Mouse (Mus musculus) layer of hippocampus, postnatal 10 days (tissue): ENCODE data around the gene Gtf3a. TPM values are rescaled to one million over a fixed set of nuclear protein-coding genes. Genes with fewer than 3 reads are reported as not detected.
A peak's percentile ranks its signal among the peaks of the same experiment; 100 is the strongest.
"Not testable (repeated sequence)": the region's sequence is repeated elsewhere in the genome, so short reads cannot be mapped to it uniquely, and the experiment has no call there.

Experiments
- DNase-seq, 2 experiments: peaks; one replicate each; pipeline ENCODE4 v3.0.0; 2021; ENCODE audit warnings: low spot score in 2 of 2
- long read RNA-seq: library from polyadenylated mRNA; stranded (forward); transcript quantifications from one replicate; pipeline ENCODE4 v2.0.0, GENCODE M21; 2023
- total RNA-seq, 2 experiments: library from RNA; stranded (reverse); gene quantifications; 2 replicates each; pipeline ENCODE4 v1.2.3; 2021

The Gtf3a gene
- total RNA-seq = 10 to 100 TPM; 29.0 to 33.9 TPM
- long read RNA-seq, transcript Gtf3a-204 (9 exons, 1,298 nt) = major isoform, 51 of 65 reads
- long read RNA-seq, partial matches to known transcripts = 7 of 65 reads
- long read RNA-seq, other reads (novel, unspliced or antisense) = 5 of 65 reads

GRCm38 (mm10) chr5:146948508-146949088 is at the start of gene Gtf3a:
Gene Gtf3a, plus strand, starts transcription at chr5:146948657.
- peak; percentile 69 to 81 for DNase-seq

- DNase-seq = no peak
Measured at GRCm38 (mm10) chr5:146900331-146900730, 48.1 kb upstream of the Gtf3a start.

- no peak for DNase-seq
Measured at GRCm38 (mm10) chr5:146901501-146901900, 47.0 kb upstream of the Gtf3a start.

GRCm38 (mm10) chr5:146904404-146904803 is 44.1 kb upstream of the Gtf3a start:
- peak; percentile 82 to 86 for DNase-seq

GRCm38 (mm10) chr5:146905486-146906172 is 42.8 kb upstream of the Gtf3a start:
- peak; percentile 86 for DNase-seq

GRCm38 (mm10) chr5:146907533-146907932 is 40.9 kb upstream of the Gtf3a start:
- DNase-seq = no peak

GRCm38 (mm10) chr5:146908629-146909028 is 39.8 kb upstream of the Gtf3a start:
- DNase-seq = no peak

GRCm38 (mm10) chr5:146912206-146912605 is 36.3 kb upstream of the Gtf3a start:
- no peak for DNase-seq

GRCm38 (mm10) chr5:146913355-146913754 is 35.1 kb upstream of the Gtf3a start:
- no peak for DNase-seq

GRCm38 (mm10) chr5:146914088-146914766 is 34.2 kb upstream of the Gtf3a start:
- peak; percentile 78 to 85 for DNase-seq

- DNase-seq = no peak
Measured at GRCm38 (mm10) chr5:146916273-146916672, 32.2 kb upstream of the Gtf3a start.

GRCm38 (mm10) chr5:146916806-146917205 is 31.7 kb upstream of the Gtf3a start:
- DNase-seq = no peak

GRCm38 (mm10) chr5:146917357-146917756 is 31.1 kb upstream of the Gtf3a start:
- DNase-seq = not testable (repeated sequence)

- no peak for DNase-seq
Measured at GRCm38 (mm10) chr5:146919874-146920273, 28.6 kb upstream of the Gtf3a start.

GRCm38 (mm10) chr5:146920314-146921161 is 27.9 kb upstream of the Gtf3a start:
- DNase-seq = no peak

- DNase-seq = no peak
Measured at GRCm38 (mm10) chr5:146921224-146921623, 27.2 kb upstream of the Gtf3a start.

- no peak for DNase-seq
Measured at GRCm38 (mm10) chr5:146923547-146923946, 24.9 kb upstream of the Gtf3a start.

GRCm38 (mm10) chr5:146926673-146927072 is 21.8 kb upstream of the Gtf3a start:
- no peak for DNase-seq

GRCm38 (mm10) chr5:146931422-146931821 is 17.0 kb upstream of the Gtf3a start:
- no peak for DNase-seq

GRCm38 (mm10) chr5:146931904-146932553 is 16.4 kb upstream of the Gtf3a start:
- no peak for DNase-seq

- no peak for DNase-seq
Measured at GRCm38 (mm10) chr5:146933466-146933865, 15.0 kb upstream of the Gtf3a start.
